Mouse (Mus musculus): ENCODE measurements around the gene Gm13871.
"Not testable (repeated sequence)": the region's sequence is repeated elsewhere in the genome, so short reads cannot be mapped to it uniquely, and the experiment has no call there.

Gm13871 gene

GRCm38 (mm10) chr4:73905853-73906252 is at the start of gene Gm13871:
Gm13871 (minus strand) TSS chr4:73905953.
- DNase-seq (ENCODE audit: low read depth, low spot score), result not testable (repeated sequence)

- no peak for DNase-seq (ENCODE audit: low read depth, low spot score)
These were observed 44.7 kb upstream of the Gm13871 start, which contains the start of gene 2310002L09Rik for GRCm38 (mm10) chr4:73950375-73950896. 2310002L09Rik (minus strand) TSS chr4:73950846.

- not testable (repeated sequence) for DNase-seq (ENCODE audit: low read depth, low spot score)
These were observed 14.9 kb upstream of the Gm13871 start, which contains the start of gene Gm11756 for GRCm38 (mm10) chr4:73920660-73921059. Gm11756 (minus strand) TSS chr4:73920760.

GRCm38 (mm10) chr4:73891012-73891411 is 14.7 kb downstream of the Gm13871 start, which contains the start of gene Gm11757:
Gm11757 (minus strand) TSS chr4:73891112.
- not testable (repeated sequence) for DNase-seq (ENCODE audit: low read depth, low spot score)

- not testable (repeated sequence) for DNase-seq (ENCODE audit: low read depth, low spot score)
These were observed 29.6 kb downstream of the Gm13871 start, which contains the start of gene Gm11758 for GRCm38 (mm10) chr4:73876166-73876565. Gm11758 (minus strand) TSS chr4:73876266.
